Mouse (Mus musculus): Measurements from ENCODE around the gene Prim1. TPM values are rescaled to one million over a fixed set of nuclear protein-coding genes. Genes with fewer than 3 reads are reported as not detected.
"Not testable (repeated sequence)": the region's sequence is repeated elsewhere in the genome, so short reads cannot be mapped to it uniquely, and the experiment has no call there.

Prim1 gene
- polyA plus RNA-seq, 1 experiment from 2014 or later = 32.1 TPM

DNA sequence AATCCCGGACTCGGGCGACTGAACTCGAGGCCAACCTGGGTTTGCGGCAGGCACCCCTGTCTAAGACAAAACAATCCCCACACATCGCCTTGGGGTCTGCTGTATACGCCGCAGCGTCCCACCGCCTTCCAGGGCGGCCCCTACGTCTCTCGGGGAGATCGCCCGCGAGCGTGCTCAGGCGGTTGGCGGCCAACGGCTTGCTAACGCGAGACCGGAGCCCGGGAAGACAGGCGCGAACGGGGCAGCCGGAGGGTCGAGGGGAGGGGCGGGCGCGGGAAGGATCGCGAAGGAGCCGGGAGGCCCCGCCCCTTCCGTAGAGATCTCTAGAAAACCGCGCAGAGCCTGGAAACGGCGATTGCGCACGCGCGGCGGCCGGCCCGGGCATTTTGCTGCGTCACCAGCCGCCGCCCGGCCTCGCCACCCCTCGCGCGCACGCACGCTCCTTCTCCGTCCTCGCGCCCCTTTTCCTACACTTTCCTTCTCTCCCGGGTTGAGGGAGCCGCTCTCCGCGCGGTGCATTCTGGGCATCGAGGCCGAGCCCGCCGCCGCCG lies 43.7 kb downstream of the Prim1 start, which contains the start of gene Ptges3:
Gene Ptges3 (plus strand): TSS at position 354 of the 551 bp plus-strand sequence.
- H3K27ac ChIP-seq (replicated peaks) = peak within 1 kb of the TSS; percentile 99

DNA sequence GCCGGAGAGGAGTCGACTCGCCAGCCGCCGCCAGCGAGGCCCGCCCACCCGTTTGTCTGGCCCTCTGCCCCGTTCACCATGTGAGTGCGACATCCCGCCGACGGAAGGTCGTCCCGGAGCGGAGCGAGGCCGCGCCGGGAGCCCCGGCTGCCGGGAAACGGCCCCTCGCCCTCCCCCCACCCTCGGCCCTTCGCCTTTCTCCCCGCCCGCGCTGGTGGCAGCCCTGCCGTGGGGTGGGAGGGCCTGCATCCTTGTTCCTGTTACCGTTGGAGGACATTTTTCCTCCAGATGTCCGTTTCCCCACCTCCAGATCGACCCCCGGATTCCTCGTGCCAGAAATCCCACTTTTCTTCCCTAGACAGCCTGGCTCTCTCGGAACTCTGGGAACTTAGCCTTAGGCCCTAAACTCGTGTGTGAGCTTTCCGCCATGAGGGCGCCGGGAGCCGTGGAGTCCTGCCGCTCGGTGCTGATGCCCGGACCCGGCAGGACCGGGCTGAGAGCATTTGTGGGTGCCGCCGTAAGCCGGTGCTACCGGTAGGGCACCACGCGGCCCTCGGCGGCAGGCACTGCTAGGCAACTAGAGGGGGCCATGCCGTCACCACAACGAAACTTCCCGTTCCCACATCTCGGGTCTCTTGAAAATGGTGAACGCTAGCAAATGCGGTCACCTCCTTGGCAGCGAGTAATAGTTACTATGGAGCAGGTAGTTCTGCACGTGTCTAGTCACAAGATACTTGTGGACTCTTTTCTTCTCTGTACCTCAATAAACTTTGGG lies 44.4 kb downstream of the Prim1 start:
- peak; percentile 62 for ATAC-seq (ENCODE audit: low read depth)
- Histone ChIP-seq H3K4me3 (peak overlapping the region; percentile 96), H3K27ac (replicated peaks) (peak overlapping the region; percentile 99), H3K4me2 (peak overlapping the region; percentile 91), H3K4me1 (replicated peaks) (peaks cover 34% of the 10 kb centered on the region), H3K9me3 (no peaks in the 10 kb centered on the region), H3K27me3 (no peaks in the 10 kb centered on the region), H3K36me3 (peaks cover 7% of the 10 kb centered on the region), H3K9ac (peak overlapping the region; percentile 95)
- whole genome bisulfite sequencing = under 1% methylated on average over 62 of the region's 62 CpGs

More for the DNA sequence above, 43.7 kb downstream of the Prim1 start, which contains the start of gene Ptges3:
- Histone ChIP-seq H3K4me1 (replicated peaks) (peaks cover 34% of the 10 kb centered on the region), H3K9me3 (no peaks in the 10 kb centered on the region), H3K27me3 (no peaks in the 10 kb centered on the region), H3K9ac (peak within 1 kb of the TSS; percentile 95), H3K4me2 (peak within 1 kb of the TSS; percentile 91), H3K4me3 (peak within 1 kb of the TSS; percentile 96), H3K36me3 (peaks cover 2% of the 10 kb centered on the region)
- peak; percentile 94 for ATAC-seq (ENCODE audit: low read depth)
- under 1% methylated on average over 72 of the region's 72 CpGs for WGBS

DNA sequence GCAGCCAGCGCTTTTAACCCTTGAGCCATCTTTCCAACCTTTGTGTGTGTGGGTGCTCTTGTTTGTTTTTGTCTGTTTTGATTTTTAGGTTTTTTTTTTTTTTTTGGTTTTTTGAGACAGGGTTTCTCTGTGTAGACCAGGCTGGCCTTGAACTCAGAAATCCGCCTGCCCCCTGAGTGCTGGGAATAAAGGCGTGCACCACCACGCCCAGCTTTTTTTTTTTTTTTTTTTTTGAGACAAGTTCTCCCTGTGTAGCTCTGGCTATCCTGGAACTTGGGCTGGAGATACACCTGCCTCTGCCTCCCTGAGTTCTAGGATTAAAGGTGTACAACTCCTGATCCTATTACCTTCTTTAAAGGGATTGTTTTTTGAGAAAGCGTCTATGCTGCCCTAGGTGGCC lies 46.1 kb downstream of the Prim1 start:
- H3K27ac ChIP-seq (replicated peaks) = no peak overlapping the region
- H3K4me3 ChIP-seq = peak overlapping the region; percentile 96
- H3K9ac ChIP-seq = peak overlapping the region; percentile 95
- peaks cover 34% of the 10 kb centered on the region for H3K4me1 ChIP-seq (replicated peaks)
- no peaks in the 10 kb centered on the region for H3K27me3 ChIP-seq
- ATAC-seq (ENCODE audit: low read depth) = no peak
- peak overlapping the region; percentile 91 for H3K4me2 ChIP-seq
- H3K9me3 ChIP-seq = no peaks in the 10 kb centered on the region
- peaks cover 7% of the 10 kb centered on the region for H3K36me3 ChIP-seq
- 95% methylated on average over 5 of the region's 5 CpGs for whole genome bisulfite sequencing

DNA sequence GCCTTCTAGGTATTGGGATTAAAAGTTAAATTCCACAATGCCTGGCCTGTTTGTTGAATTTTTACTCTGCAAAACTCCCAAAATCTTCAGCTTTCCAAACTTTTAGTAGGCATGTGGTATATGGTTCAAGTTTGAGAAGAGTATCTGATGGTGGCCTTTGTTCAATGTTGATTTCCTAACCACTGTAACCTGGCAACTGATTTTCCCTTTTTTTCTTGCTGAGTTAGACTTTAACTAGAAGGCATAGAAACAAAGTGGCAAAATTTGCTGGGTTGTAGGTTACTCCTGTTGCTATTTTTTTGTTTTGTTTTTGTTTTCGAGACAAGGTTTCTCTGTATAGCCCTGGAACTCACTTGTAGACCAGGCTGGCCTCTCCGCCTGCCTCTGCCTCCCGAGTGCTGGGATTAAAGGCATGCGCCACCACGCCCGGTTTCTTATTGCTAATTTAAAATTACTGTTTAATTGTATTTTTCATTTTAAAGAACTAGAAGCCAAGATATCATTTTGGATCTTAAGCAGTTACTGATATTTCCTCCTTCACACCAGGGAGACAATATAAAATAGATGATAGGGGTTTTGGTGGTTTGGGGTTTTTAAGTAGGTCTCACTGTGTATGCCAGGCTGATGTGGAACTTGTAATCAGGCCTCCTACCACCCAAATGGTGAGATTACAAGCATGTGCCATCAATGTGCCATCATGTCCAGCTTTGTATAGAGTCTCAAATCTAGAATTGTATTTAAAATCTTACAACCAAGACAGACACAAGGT lies 47.4 kb downstream of the Prim1 start:
- Histone ChIP-seq H3K36me3 (peaks cover 7% of the 10 kb centered on the region), H3K4me2 (no peak overlapping the region), H3K4me1 (replicated peaks) (peaks cover 34% of the 10 kb centered on the region), H3K9me3 (no peaks in the 10 kb centered on the region), H3K27me3 (no peaks in the 10 kb centered on the region), H3K27ac (replicated peaks) (no peak overlapping the region), H3K9ac (no peak overlapping the region), H3K4me3 (no peak overlapping the region)
- no peak for ATAC-seq (ENCODE audit: low read depth)
- 96% methylated on average over 6 of the region's 6 CpGs for WGBS

DNA sequence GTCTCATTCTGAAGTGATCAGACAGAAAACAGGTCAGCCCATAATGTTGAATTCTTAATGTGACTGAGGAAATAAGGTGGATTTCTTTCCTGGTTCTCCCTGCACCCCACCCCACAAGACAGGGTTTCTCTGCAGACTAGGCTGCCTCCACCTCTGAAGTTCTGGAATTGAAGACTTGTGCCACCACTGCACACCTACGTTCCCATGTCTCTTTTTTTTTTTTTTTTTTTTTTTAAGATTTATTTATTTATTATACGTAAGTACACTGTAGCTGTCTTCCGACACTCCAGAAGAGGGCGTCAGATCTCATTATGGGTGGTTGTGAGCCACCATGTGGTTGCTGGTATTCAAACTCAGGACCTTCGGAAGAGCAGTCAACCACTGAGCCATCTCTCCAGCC lies 51.1 kb downstream of the Prim1 start:
- Histone ChIP-seq H3K4me2 (no peak overlapping the region), H3K9ac (no peak overlapping the region), H3K4me3 (no peak overlapping the region), H3K36me3 (peaks cover 30% of the 10 kb centered on the region), H3K9me3 (no peaks in the 10 kb centered on the region), H3K27me3 (no peaks in the 10 kb centered on the region), H3K27ac (replicated peaks) (no peak overlapping the region), H3K4me1 (replicated peaks) (peaks cover 9% of the 10 kb centered on the region)
- 74% methylated on average over 5 of the region's 5 CpGs for WGBS
- ATAC-seq (ENCODE audit: low read depth) = no peak

DNA sequence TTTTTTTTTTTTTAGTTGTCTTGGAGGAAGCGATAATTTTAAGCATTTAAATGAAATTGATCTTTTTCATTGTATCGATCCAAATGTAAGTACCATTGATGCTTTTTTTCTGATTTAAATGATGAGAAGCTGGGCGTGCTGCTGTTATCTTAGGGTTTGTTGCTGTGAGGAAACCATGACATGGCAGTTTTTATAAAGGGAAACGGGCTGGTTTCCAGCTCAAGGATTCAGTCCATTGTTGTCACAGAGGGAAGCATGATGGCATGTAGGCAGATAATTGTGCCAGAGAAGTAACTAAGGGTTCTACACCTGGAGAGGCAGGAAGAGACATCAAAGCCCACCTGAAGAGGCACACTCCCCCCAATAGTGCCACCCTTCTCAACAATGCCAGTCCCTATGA lies 54.2 kb downstream of the Prim1 start:
- no peaks in the 10 kb centered on the region for H3K9me3 ChIP-seq
- ATAC-seq (ENCODE audit: low read depth) = no peak
- 95% methylated on average over 4 of the region's 4 CpGs for WGBS
- no peaks in the 10 kb centered on the region for H3K27me3 ChIP-seq
- no peak overlapping the region for H3K4me2 ChIP-seq
- H3K36me3 ChIP-seq = peaks cover 53% of the 10 kb centered on the region
- H3K27ac ChIP-seq (replicated peaks) = no peak overlapping the region
- no peak overlapping the region for H3K4me3 ChIP-seq
- no peaks in the 10 kb centered on the region; the same call in 1 of the 2 replicates for H3K4me1 ChIP-seq (replicated peaks)
- no peak overlapping the region for H3K9ac ChIP-seq

DNA sequence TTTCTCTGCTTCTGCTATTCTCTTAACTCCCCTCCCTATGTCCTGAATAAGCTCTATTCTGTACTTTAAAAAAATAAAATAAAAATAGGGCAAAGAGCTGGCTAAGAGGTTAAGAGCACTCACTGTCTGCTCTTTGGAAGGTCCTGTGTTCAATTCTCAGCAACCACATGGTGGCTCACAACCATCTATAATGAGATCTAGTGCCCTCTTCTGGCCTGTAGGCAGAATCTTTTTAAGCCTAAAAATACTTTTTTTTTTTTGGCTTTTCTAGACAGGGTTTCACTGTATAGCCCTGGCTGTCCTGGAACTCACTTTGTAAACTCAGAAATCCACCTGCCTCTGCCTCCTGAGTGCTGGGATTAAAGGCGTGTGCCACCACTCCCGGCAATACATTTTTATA lies 55.5 kb downstream of the Prim1 start:
- H3K36me3 ChIP-seq = peaks cover 57% of the 10 kb centered on the region
- ATAC-seq (ENCODE audit: low read depth); H3K27ac ChIP-seq (replicated peaks); H3K4me1 ChIP-seq (replicated peaks); H3K4me2 ChIP-seq; H3K4me3 ChIP-seq; H3K27me3 ChIP-seq; H3K9me3 ChIP-seq; H3K9ac ChIP-seq: not testable (repeated sequence)
- 96% methylated on average over 2 of the region's 2 CpGs for WGBS

DNA sequence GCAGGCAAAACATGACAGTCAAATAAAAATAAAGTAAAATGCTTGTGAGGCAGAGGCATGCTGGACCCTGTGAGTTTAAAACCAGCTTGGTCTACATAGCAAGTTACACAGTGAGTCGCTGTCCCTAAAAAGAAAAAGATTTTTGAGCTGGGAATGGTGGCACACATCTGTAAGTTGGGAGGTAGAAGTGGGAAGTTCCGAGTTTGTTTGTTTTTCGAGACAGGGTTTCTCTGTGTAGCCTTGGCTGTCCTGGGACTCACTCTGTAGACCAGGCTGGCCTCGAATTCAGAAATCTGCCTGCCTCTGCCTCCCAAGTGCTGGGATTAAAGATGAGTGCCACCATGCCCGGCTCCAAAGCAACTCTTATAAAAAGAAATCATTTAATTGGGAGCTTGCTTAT lies 63.3 kb downstream of the Prim1 start:
- 86% methylated on average over 5 of the region's 5 CpGs for WGBS

More for the DNA sequence above, 63.3 kb downstream of the Prim1 start:
- H3K4me1 ChIP-seq (replicated peaks); H3K27ac ChIP-seq (replicated peaks); H3K9me3 ChIP-seq; H3K4me3 ChIP-seq; H3K27me3 ChIP-seq; ATAC-seq (ENCODE audit: low read depth); H3K4me2 ChIP-seq; H3K9ac ChIP-seq: not testable (repeated sequence)
- H3K36me3 ChIP-seq = peaks cover 30% of the 10 kb centered on the region

Other genes with a start within 250 kb of the Prim1 start
- gene Rdh9, start 238.8 kb upstream of the Prim1 start, polyA plus RNA-seq (2015; fragmentation: Nextera tagmentation; extraction: Ambion mirVana) = 0.14 and 0.20 TPM in 2 replicates
- not detected in 2 replicates for gene Rdh16, start 214.0 kb upstream of the Prim1 start, polyA plus RNA-seq (2015; fragmentation: Nextera tagmentation; extraction: Ambion mirVana)
- gene Rdh19, start 165.2 kb upstream of the Prim1 start, polyA plus RNA-seq (2015; fragmentation: Nextera tagmentation; extraction: Ambion mirVana) = not detected in 2 replicates
- gene Rdh16f2, start 148.7 kb upstream of the Prim1 start, polyA plus RNA-seq (2015; fragmentation: Nextera tagmentation; extraction: Ambion mirVana) = not detected in 2 replicates
- not detected in 2 replicates for gene Rdh7, start 126.4 kb upstream of the Prim1 start, polyA plus RNA-seq (2015; fragmentation: Nextera tagmentation; extraction: Ambion mirVana)
- not detected in 2 replicates for gene Sdr9c7, start 116.7 kb upstream of the Prim1 start, polyA plus RNA-seq (2015; fragmentation: Nextera tagmentation; extraction: Ambion mirVana)
- gene Hsd17b6, start 7.6 kb upstream of the Prim1 start, polyA plus RNA-seq (2015; fragmentation: Nextera tagmentation; extraction: Ambion mirVana) = not detected in 2 replicates
- gene Naca, start 20.4 kb downstream of the Prim1 start, polyA plus RNA-seq (2015; fragmentation: Nextera tagmentation; extraction: Ambion mirVana) = 612 and 618 TPM in 2 replicates
- gene Ptges3, start 43.8 kb downstream of the Prim1 start, polyA plus RNA-seq (2015; fragmentation: Nextera tagmentation; extraction: Ambion mirVana) = 448 and 456 TPM in 2 replicates
- 2,119 and 2,171 TPM in 2 replicates for gene Atp5b, start 68.1 kb downstream of the Prim1 start, polyA plus RNA-seq (2015; fragmentation: Nextera tagmentation; extraction: Ambion mirVana)
- 10.9 and 12.2 TPM in 2 replicates for gene Baz2a, start 76.4 kb downstream of the Prim1 start, polyA plus RNA-seq (2015; fragmentation: Nextera tagmentation; extraction: Ambion mirVana)
- gene Rbms2, start 165.1 kb downstream of the Prim1 start, polyA plus RNA-seq (2015; fragmentation: Nextera tagmentation; extraction: Ambion mirVana) = 12.4 and 12.7 TPM in 2 replicates
- 1.1 and 1.7 TPM in 2 replicates for gene Gls2, start 179.3 kb downstream of the Prim1 start, polyA plus RNA-seq (2015; fragmentation: Nextera tagmentation; extraction: Ambion mirVana)
- 21.3 and 21.5 TPM in 2 replicates for gene Spryd4, start 196.6 kb downstream of the Prim1 start, polyA plus RNA-seq (2015; fragmentation: Nextera tagmentation; extraction: Ambion mirVana)
- not detected in 2 replicates for gene Mip, start 210.7 kb downstream of the Prim1 start, polyA plus RNA-seq (2015; fragmentation: Nextera tagmentation; extraction: Ambion mirVana)
- gene Timeless, start 216.9 kb downstream of the Prim1 start, polyA plus RNA-seq (2015; fragmentation: Nextera tagmentation; extraction: Ambion mirVana) = 24.0 and 31.2 TPM in 2 replicates
- 0.17 and 0.32 TPM in 2 replicates for gene Apon, start 238.9 kb downstream of the Prim1 start, polyA plus RNA-seq (2015; fragmentation: Nextera tagmentation; extraction: Ambion mirVana)